Mouse (Mus musculus): ENCODE measurements around the gene Fyn. TPM values are rescaled to one million over a fixed set of nuclear protein-coding genes. Genes with fewer than 3 reads are reported as not detected.

Gene Fyn
- polyA plus RNA-seq, 1 experiment from 2014 or later, result 105 TPM

GRCm38 (mm10) chr10:39387556-39387955 lies 18.9 kb downstream of the Fyn start:
- peak overlapping the region; percentile 9; the same call in 1 of the 2 replicates for H3K27ac ChIP-seq
- H3K4me1 ChIP-seq (replicated peaks; ENCODE audit: control insufficient read depth, insufficient read depth, low read length), result peaks cover 49% of the 10 kb centered on the region
- H3K4me2 ChIP-seq (replicated peaks), result no peak overlapping the region
- H3K9me3 ChIP-seq (ENCODE audit: control insufficient read depth, low read length), result no peaks in the 10 kb centered on the region
- ATAC-seq (ENCODE audit: low FRiP score), result no peak
- no peak for DNase-seq (ENCODE audit: low spot score)
- WGBS, result 66% methylated on average over 11 of the region's 11 CpGs
- H3K4me3 ChIP-seq (replicated peaks; ENCODE audit: low read length), result no peak overlapping the region
- no peaks in the 10 kb centered on the region for H3K27me3 ChIP-seq (ENCODE audit: control insufficient read depth, insufficient read depth, low read length)
- H3K9ac ChIP-seq, result 0 out of 2 replicates have a peak overlapping the region, but pooled peaks have one; percentile 22
- H3K36me3 ChIP-seq (replicated peaks; ENCODE audit: control insufficient read depth, insufficient read depth), result no peaks in the 10 kb centered on the region; the same call in 1 of the 2 replicates

GRCm38 (mm10) chr10:39388144-39388543 lies 19.5 kb downstream of the Fyn start:
- no peak for DNase-seq (ENCODE audit: low spot score)
- H3K36me3 ChIP-seq (replicated peaks; ENCODE audit: control insufficient read depth, insufficient read depth), result no peaks in the 10 kb centered on the region; the same call in 1 of the 2 replicates
- no peaks in the 10 kb centered on the region for H3K27me3 ChIP-seq (ENCODE audit: control insufficient read depth, insufficient read depth, low read length)
- WGBS, result 86% methylated on average over 3 of the region's 3 CpGs
- peaks cover 44% of the 10 kb centered on the region for H3K4me1 ChIP-seq (replicated peaks; ENCODE audit: control insufficient read depth, insufficient read depth, low read length)
- H3K9me3 ChIP-seq (ENCODE audit: control insufficient read depth, low read length), result no peaks in the 10 kb centered on the region
- H3K27ac ChIP-seq, result 0 out of 2 replicates have a peak overlapping the region, but pooled peaks have one; percentile 9
- no peak overlapping the region for H3K9ac ChIP-seq
- H3K4me2 ChIP-seq (replicated peaks), result no peak overlapping the region
- no peak overlapping the region for H3K4me3 ChIP-seq (replicated peaks; ENCODE audit: low read length)
- no peak for ATAC-seq (ENCODE audit: low FRiP score)

- Histone ChIP-seq H3K9ac (no peak overlapping the region), H3K4me3 (replicated peaks; ENCODE audit: low read length) (no peak overlapping the region), H3K4me1 (replicated peaks; ENCODE audit: control insufficient read depth, insufficient read depth, low read length) (peaks cover 46% of the 10 kb centered on the region), H3K27ac (peak overlapping the region; percentile 47; the same call in 1 of the 2 replicates), H3K36me3 (replicated peaks; ENCODE audit: control insufficient read depth, insufficient read depth) (no peaks in the 10 kb centered on the region; the same call in 1 of the 2 replicates), H3K9me3 (ENCODE audit: control insufficient read depth, low read length) (no peaks in the 10 kb centered on the region), H3K4me2 (replicated peaks) (no peak overlapping the region), H3K27me3 (ENCODE audit: control insufficient read depth, insufficient read depth, low read length) (no peaks in the 10 kb centered on the region)
- peak; percentile 23; the same call in 1 of the 2 replicates for ATAC-seq (ENCODE audit: low FRiP score)
- no peak for DNase-seq (ENCODE audit: low spot score)
- WGBS, result 44% methylated on average over 11 of the region's 11 CpGs
Observed at GRCm38 (mm10) chr10:39389451-39389891, 20.8 kb downstream of the Fyn start.

GRCm38 (mm10) chr10:39390541-39390940 lies 21.9 kb downstream of the Fyn start:
- DNase-seq (ENCODE audit: low spot score) (no peak), ATAC-seq (ENCODE audit: low FRiP score) (no peak)
- Histone ChIP-seq H3K4me3 (replicated peaks; ENCODE audit: low read length) (no peak overlapping the region), H3K9me3 (ENCODE audit: control insufficient read depth, low read length) (no peaks in the 10 kb centered on the region), H3K4me2 (replicated peaks) (no peak overlapping the region), H3K27ac (no peak overlapping the region), H3K4me1 (replicated peaks; ENCODE audit: control insufficient read depth, insufficient read depth, low read length) (peaks cover 46% of the 10 kb centered on the region), H3K9ac (no peak overlapping the region), H3K27me3 (ENCODE audit: control insufficient read depth, insufficient read depth, low read length) (no peaks in the 10 kb centered on the region), H3K36me3 (replicated peaks; ENCODE audit: control insufficient read depth, insufficient read depth) (peaks cover 6% of the 10 kb centered on the region)
- 76% methylated on average over 7 of the region's 7 CpGs for WGBS

- no peak overlapping the region for H3K27ac ChIP-seq
- ATAC-seq (ENCODE audit: low FRiP score), result no peak
- 77% methylated on average over 6 of the region's 6 CpGs for WGBS
- no peak overlapping the region for H3K4me2 ChIP-seq (replicated peaks)
- peaks cover 23% of the 10 kb centered on the region for H3K4me1 ChIP-seq (replicated peaks; ENCODE audit: control insufficient read depth, insufficient read depth, low read length)
- H3K9me3 ChIP-seq (ENCODE audit: control insufficient read depth, low read length), result no peaks in the 10 kb centered on the region
- H3K27me3 ChIP-seq (ENCODE audit: control insufficient read depth, insufficient read depth, low read length), result no peaks in the 10 kb centered on the region
- H3K9ac ChIP-seq, result no peak overlapping the region
- H3K36me3 ChIP-seq (replicated peaks; ENCODE audit: control insufficient read depth, insufficient read depth), result peaks cover 13% of the 10 kb centered on the region
- no peak overlapping the region for H3K4me3 ChIP-seq (replicated peaks; ENCODE audit: low read length)
- no peak for DNase-seq (ENCODE audit: low spot score)
Observed at GRCm38 (mm10) chr10:39392900-39393483, 24.3 kb downstream of the Fyn start.

- 0 out of 2 replicates have a peak, but pooled peaks cover 6% of the 10 kb centered on the region for H3K4me1 ChIP-seq (replicated peaks; ENCODE audit: control insufficient read depth, insufficient read depth, low read length)
- H3K9ac ChIP-seq, result no peak overlapping the region
- H3K27ac ChIP-seq, result no peak overlapping the region
- no peak overlapping the region for H3K4me3 ChIP-seq (replicated peaks; ENCODE audit: low read length)
- no peak for ATAC-seq (ENCODE audit: low FRiP score)
- peaks cover 20% of the 10 kb centered on the region for H3K36me3 ChIP-seq (replicated peaks; ENCODE audit: control insufficient read depth, insufficient read depth)
- no peaks in the 10 kb centered on the region for H3K27me3 ChIP-seq (ENCODE audit: control insufficient read depth, insufficient read depth, low read length)
- no peak overlapping the region for H3K4me2 ChIP-seq (replicated peaks)
- DNase-seq (ENCODE audit: low spot score), result no peak
- 96% methylated on average over 5 of the region's 5 CpGs for WGBS
- no peaks in the 10 kb centered on the region for H3K9me3 ChIP-seq (ENCODE audit: control insufficient read depth, low read length)
Observed at GRCm38 (mm10) chr10:39395544-39395943, 26.9 kb downstream of the Fyn start.

GRCm38 (mm10) chr10:39398924-39399323 lies 30.3 kb downstream of the Fyn start:
- ATAC-seq (ENCODE audit: low FRiP score) (no peak), DNase-seq (ENCODE audit: low spot score) (no peak)
- Histone ChIP-seq H3K9me3 (ENCODE audit: control insufficient read depth, low read length) (no peaks in the 10 kb centered on the region), H3K27me3 (ENCODE audit: control insufficient read depth, insufficient read depth, low read length) (no peaks in the 10 kb centered on the region), H3K9ac (no peak overlapping the region), H3K4me1 (replicated peaks; ENCODE audit: control insufficient read depth, insufficient read depth, low read length) (0 out of 2 replicates have a peak, but pooled peaks cover 5% of the 10 kb centered on the region), H3K27ac (no peak overlapping the region), H3K4me2 (replicated peaks) (no peak overlapping the region), H3K36me3 (replicated peaks; ENCODE audit: control insufficient read depth, insufficient read depth) (peaks cover 20% of the 10 kb centered on the region), H3K4me3 (replicated peaks; ENCODE audit: low read length) (no peak overlapping the region)
- WGBS, result 78% methylated on average over 7 of the region's 7 CpGs

GRCm38 (mm10) chr10:39400155-39400554 lies 31.5 kb downstream of the Fyn start:
- Histone ChIP-seq H3K36me3 (replicated peaks; ENCODE audit: control insufficient read depth, insufficient read depth) (peaks cover 17% of the 10 kb centered on the region), H3K27ac (no peak overlapping the region), H3K9ac (no peak overlapping the region), H3K4me3 (replicated peaks; ENCODE audit: low read length) (no peak overlapping the region), H3K9me3 (ENCODE audit: control insufficient read depth, low read length) (no peaks in the 10 kb centered on the region), H3K4me1 (replicated peaks; ENCODE audit: control insufficient read depth, insufficient read depth, low read length) (no peaks in the 10 kb centered on the region), H3K4me2 (replicated peaks) (no peak overlapping the region), H3K27me3 (ENCODE audit: control insufficient read depth, insufficient read depth, low read length) (no peaks in the 10 kb centered on the region)
- no peak for ATAC-seq (ENCODE audit: low FRiP score)
- 89% methylated on average over 5 of the region's 5 CpGs for WGBS
- DNase-seq (ENCODE audit: low spot score), result no peak

GRCm38 (mm10) chr10:39402487-39402886 lies 33.8 kb downstream of the Fyn start:
- Histone ChIP-seq H3K9ac (no peak overlapping the region), H3K4me3 (replicated peaks; ENCODE audit: low read length) (no peak overlapping the region), H3K4me1 (replicated peaks; ENCODE audit: control insufficient read depth, insufficient read depth, low read length) (no peaks in the 10 kb centered on the region), H3K27me3 (ENCODE audit: control insufficient read depth, insufficient read depth, low read length) (no peaks in the 10 kb centered on the region), H3K9me3 (ENCODE audit: control insufficient read depth, low read length) (no peaks in the 10 kb centered on the region), H3K27ac (no peak overlapping the region), H3K36me3 (replicated peaks; ENCODE audit: control insufficient read depth, insufficient read depth) (0 out of 2 replicates have a peak, but pooled peaks cover 6% of the 10 kb centered on the region), H3K4me2 (replicated peaks) (no peak overlapping the region)
- DNase-seq (ENCODE audit: low spot score), result no peak
- WGBS, result 95% methylated on average over 6 of the region's 6 CpGs
- ATAC-seq (ENCODE audit: low FRiP score), result no peak

Measured in hindbrain, embryonic 14.5 days (tissue).